Comparison of ENCODE assay signal across 13 mouse cellular contexts in the genomic region with DNA sequence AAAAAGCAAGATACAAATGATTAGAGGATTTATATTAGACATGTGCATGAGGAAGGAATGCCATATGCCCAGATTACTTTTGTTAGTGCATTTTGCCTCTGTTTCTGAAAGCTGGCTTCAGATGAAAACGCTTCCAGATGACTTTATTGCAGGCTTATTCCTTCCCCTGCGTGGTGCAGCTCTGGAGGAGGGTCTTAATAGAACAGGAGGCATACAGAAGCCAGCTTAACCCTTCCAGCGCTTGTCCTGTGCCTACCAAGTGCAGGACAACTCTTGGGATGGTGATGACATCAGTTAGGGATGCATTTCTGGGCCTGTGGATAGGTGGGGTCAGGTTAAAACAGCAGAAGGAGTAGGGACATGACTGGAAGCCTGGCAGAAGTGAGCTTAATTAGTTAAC. TPM values are rescaled to one million over a fixed set of nuclear protein-coding genes. Genes with fewer than 3 reads are reported as not detected.
"Had no signal": no experiment of that assay in that cellular context is flagged by ENCODE, and none has a peak within 500 bp of the region (broad histone marks: within the 10 kb centered on the region; RNA-seq: fewer than 3 reads in every experiment).

No protein-coding gene starts in this region.

- H3K27ac ChIP-seq: lung, embryonic 15.5 days; macrophage; midbrain, embryonic 12.5 days; neural tube, embryonic 12.5 days; stomach, embryonic 15.5 days; stomach, postnatal 0 days had no signal

- H3K4me3 ChIP-seq: lung, embryonic 15.5 days; megakaryocyte, embryonic 14.5 days; midbrain, embryonic 12.5 days; neural tube, embryonic 12.5 days; stomach, embryonic 15.5 days had no signal

- ATAC-seq: lung, postnatal 0 days; midbrain, embryonic 16.5 days had no signal

- H3K4me1 ChIP-seq: neural tube, embryonic 12.5 days; stomach, embryonic 15.5 days had no signal

- H3K9ac ChIP-seq: lung, embryonic 15.5 days; midbrain, embryonic 12.5 days; neural tube, embryonic 12.5 days; stomach, embryonic 15.5 days had no signal

- H3K36me3 ChIP-seq: lung, embryonic 15.5 days; midbrain, embryonic 12.5 days; neural tube, embryonic 12.5 days; stomach, embryonic 15.5 days had no signal

- H3K27me3 ChIP-seq: stomach, embryonic 15.5 days had no signal

- H3K9me3 ChIP-seq: lung, embryonic 15.5 days; megakaryocyte, embryonic 14.5 days; midbrain, embryonic 12.5 days; neural tube, embryonic 12.5 days; stomach, embryonic 15.5 days had no signal

- H3K4me2 ChIP-seq: neural tube, embryonic 12.5 days had no signal

- DNase-seq: right cerebral cortex, postnatal 14 days; thymus, postnatal 25 days; thymus, postnatal 4 days had no signal

RNA-seq across cellular contexts. Expression of gene F930015N05Rik, which starts 6.2 kb away (rescaled TPM):
- polyA plus RNA-seq: lung, postnatal 0 days; macrophage; testis, adult 2 months had no signal

RNA-seq across cellular contexts. Expression of gene Hs3st3a1, which starts 7.6 kb away (rescaled TPM):
- polyA plus RNA-seq: macrophage had no signal
